Mouse (Mus musculus): Measurements from ENCODE around the gene 0610030E20Rik. TPM values are rescaled to one million over a fixed set of nuclear protein-coding genes. Genes with fewer than 3 reads are reported as not detected.

The 0610030E20Rik gene
- polyA plus RNA-seq, 1 experiment from 2014 or later, result 18.7 TPM

DNA sequence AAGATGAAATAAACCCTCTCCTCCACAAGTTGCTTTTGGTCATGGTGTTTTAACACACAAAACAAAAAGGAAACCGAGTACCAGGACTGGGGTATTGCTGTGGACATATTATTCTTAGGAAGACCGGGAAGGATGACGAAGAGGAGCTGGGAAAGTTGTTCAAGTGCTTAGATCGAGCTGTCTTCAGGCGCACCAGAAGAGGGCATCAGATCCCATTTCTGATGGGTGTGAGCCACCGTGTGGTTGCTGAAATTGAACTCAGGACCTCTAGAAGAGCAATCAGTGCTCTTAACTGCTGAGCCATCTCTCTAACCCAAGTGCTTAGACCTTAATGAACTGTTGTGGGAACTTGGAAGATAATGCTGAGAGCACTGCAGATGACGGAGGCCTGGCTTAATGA is 16.9 kb downstream of the 0610030E20Rik start:
- no peak overlapping the region for H3K4me3 ChIP-seq
- H3K27ac ChIP-seq, result no peak overlapping the region
- WGBS, result 46% methylated on average over 7 of the region's 7 CpGs
- H3K4me2 ChIP-seq, result no peak overlapping the region
- no peak for ATAC-seq (replicated peaks)
- peaks cover 18% of the 10 kb centered on the region for H3K4me1 ChIP-seq
- 0 out of 2 replicates have a peak, but pooled peaks cover 4% of the 10 kb centered on the region for H3K36me3 ChIP-seq (replicated peaks)
- no peaks in the 10 kb centered on the region for H3K27me3 ChIP-seq (replicated peaks)
- H3K9me3 ChIP-seq, result no peaks in the 10 kb centered on the region
- H3K9ac ChIP-seq, result no peak overlapping the region

DNA sequence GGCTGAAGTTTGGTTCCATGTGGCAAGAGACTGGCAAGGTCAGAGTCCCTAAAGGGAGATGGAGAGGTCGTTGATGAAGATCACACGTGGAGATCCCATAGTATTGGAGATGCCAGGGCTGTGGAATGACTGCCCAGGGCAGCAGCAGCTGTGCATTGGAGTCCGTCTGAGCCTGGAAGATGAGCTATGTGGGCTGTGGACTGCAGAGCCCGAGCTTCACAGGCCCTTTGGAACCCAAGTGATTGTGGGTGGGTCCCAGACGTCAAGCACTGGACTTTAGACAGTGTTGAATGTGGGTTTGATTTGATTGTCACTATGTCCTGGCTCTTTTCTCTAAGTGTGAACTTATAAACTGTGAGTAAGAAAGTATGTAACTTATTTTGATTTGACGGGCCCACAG is 17.9 kb downstream of the 0610030E20Rik start:
- Histone ChIP-seq H3K4me2 (no peak overlapping the region), H3K27ac (no peak overlapping the region), H3K9ac (no peak overlapping the region), H3K9me3 (no peaks in the 10 kb centered on the region), H3K36me3 (replicated peaks) (no peaks in the 10 kb centered on the region), H3K27me3 (replicated peaks) (no peaks in the 10 kb centered on the region), H3K4me1 (peaks cover 18% of the 10 kb centered on the region), H3K4me3 (no peak overlapping the region)
- no peak for ATAC-seq (replicated peaks)
- WGBS, result 72% methylated on average over 6 of the region's 6 CpGs

DNA sequence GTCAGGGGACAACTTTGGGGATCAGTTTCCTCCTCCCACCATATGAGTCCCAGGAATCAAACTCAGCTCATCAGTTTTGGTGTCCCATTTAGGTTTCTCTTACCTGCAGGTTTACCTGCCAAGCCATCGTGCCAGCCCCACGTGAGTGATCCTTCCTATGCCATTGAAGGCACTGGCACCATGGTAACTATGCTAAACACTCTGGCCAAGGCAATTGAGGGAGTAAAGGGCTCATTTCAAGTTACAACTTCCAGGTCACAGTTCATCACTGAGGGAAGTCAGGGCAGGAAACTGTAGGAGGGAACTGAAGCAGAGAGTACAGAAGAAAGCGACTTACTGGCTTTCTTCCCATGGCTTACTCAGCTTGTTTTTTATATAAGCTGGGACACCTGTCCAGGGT is 19.2 kb downstream of the 0610030E20Rik start:
- no peaks in the 10 kb centered on the region for H3K27me3 ChIP-seq (replicated peaks)
- no peak for ATAC-seq (replicated peaks)
- peaks cover 9% of the 10 kb centered on the region for H3K4me1 ChIP-seq
- H3K9ac ChIP-seq, result no peak overlapping the region
- no peaks in the 10 kb centered on the region for H3K36me3 ChIP-seq (replicated peaks)
- 67% methylated on average over 3 of the region's 3 CpGs for WGBS
- H3K9me3 ChIP-seq, result no peaks in the 10 kb centered on the region
- H3K4me2 ChIP-seq, result no peak overlapping the region
- no peak overlapping the region for H3K27ac ChIP-seq
- H3K4me3 ChIP-seq, result no peak overlapping the region

DNA sequence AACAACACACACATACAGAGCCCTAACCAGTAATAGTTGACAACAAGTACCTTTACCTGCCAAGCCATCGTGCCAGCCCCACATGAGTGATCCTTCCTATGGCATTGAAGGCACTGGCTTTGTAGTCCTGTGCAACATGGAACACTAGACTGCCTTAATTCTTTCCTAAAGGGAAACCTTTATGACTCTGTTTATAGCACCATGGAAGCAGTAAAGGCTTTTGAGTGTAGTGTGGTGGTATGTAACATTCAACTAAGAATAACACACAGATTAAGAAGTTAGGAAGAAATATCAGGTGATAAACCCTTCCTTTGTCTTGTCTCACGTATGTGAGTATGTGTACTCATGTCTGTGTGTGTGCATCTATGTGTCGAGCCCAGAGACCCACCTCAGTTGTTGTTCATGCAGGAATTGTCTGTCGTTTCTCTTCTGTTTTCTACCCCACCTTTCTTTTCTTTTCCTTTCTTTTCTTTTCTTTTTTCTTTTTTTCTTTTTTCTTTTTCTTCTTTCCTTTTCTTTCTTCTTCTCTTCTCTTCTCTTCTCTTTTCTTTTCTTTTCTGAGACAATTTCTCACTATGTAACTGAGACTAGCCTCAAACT is 19.8 kb downstream of the 0610030E20Rik start, which contains the start of gene Rnf181:
Gene Rnf181, minus strand, starts transcription at position 113 of the 600 bp plus-strand sequence.
- ATAC-seq (replicated peaks), result no peak
- H3K9ac ChIP-seq, result no peak within 1 kb of the TSS
- no peak within 1 kb of the TSS for H3K27ac ChIP-seq

DNA sequence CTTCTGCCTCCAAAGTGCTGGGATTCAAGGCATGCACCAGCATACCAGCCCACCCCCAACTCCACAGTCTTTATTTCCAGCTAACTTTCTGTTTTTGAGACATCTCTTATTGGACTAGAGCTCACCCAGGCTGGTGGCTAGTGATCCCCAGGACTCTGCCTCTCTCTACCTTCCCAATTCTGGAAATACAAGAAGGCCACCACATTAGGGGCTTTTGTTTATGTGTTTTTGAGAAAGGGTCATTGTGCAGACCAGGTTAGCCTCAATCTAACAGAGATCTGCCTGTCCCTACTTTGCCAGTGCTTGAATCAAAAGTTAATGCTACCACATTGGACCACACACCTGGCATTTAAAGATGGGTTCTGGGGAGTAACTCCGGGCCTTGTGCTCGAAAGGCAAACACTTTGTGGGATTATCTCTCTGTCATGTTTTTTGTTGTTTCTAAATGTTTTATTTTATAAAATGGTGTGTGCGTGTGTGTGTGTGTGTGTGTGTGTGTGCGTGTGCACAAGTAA is 20.4 kb downstream of the 0610030E20Rik start:
- no peaks in the 10 kb centered on the region for H3K27me3 ChIP-seq (replicated peaks)
- H3K4me3 ChIP-seq, result no peak overlapping the region
- no peak overlapping the region for H3K9ac ChIP-seq
- peaks cover 4% of the 10 kb centered on the region for H3K4me1 ChIP-seq
- WGBS, result 72% methylated on average over 4 of the region's 4 CpGs
- ATAC-seq (replicated peaks), result no peak
- H3K4me2 ChIP-seq, result no peak overlapping the region
- no peaks in the 10 kb centered on the region for H3K9me3 ChIP-seq
- H3K36me3 ChIP-seq (replicated peaks), result no peaks in the 10 kb centered on the region
- H3K27ac ChIP-seq, result no peak overlapping the region

More for the DNA sequence above, 19.8 kb downstream of the 0610030E20Rik start, which contains the start of gene Rnf181:
- Histone ChIP-seq H3K4me1 (peaks cover 4% of the 10 kb centered on the region), H3K4me2 (no peak within 1 kb of the TSS), H3K27me3 (replicated peaks) (no peaks in the 10 kb centered on the region), H3K4me3 (no peak within 1 kb of the TSS), H3K36me3 (replicated peaks) (no peaks in the 10 kb centered on the region), H3K9me3 (no peaks in the 10 kb centered on the region)
- WGBS, result 73% methylated on average over 4 of the region's 4 CpGs

DNA sequence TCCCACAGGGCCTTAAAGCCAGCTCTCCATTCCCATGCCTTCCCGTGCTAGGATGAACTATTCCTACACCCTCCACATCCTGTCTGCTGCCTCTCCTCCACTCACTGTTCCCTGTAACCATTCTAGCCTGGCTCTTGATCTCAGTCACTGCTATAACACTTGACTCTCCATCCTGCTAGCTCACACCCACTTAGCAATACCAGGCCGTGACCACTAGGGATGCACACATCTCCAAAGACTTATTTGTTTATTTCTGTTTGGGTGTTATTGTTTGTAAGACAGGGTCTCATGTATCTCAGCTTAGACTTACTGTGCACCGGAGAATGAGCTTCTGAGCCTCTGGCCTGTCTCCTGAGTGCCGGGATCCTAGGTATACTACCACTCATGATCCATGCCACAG is 22.4 kb downstream of the 0610030E20Rik start:
- Histone ChIP-seq H3K36me3 (replicated peaks) (no peaks in the 10 kb centered on the region), H3K4me1 (no peaks in the 10 kb centered on the region), H3K4me2 (no peak overlapping the region), H3K27ac (no peak overlapping the region), H3K27me3 (replicated peaks) (no peaks in the 10 kb centered on the region), H3K9me3 (no peaks in the 10 kb centered on the region), H3K4me3 (no peak overlapping the region), H3K9ac (no peak overlapping the region)
- no peak for ATAC-seq (replicated peaks)
- WGBS, result 82% methylated on average over 4 of the region's 4 CpGs

DNA sequence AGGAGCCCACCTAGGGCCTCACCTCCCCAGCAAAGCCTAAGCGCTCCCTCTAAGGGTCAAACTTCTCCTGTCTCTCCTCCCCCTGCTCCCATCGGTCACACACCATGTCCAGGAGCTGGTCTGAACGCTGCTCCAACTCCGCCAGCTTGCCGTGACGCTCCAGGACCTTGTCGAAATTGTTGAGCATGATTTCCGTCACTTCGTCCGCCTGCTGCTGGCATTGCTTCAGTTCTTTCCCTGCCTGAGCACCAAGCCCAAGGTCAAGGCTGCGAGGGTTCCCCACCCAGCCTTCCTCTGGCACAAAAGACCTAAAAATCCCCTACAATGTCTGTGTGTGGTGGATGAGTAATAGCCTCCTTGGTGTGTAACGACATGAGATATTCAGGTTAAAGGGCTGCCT is 23.0 kb downstream of the 0610030E20Rik start:
- Histone ChIP-seq H3K27ac (no peak overlapping the region), H3K9ac (no peak overlapping the region), H3K27me3 (replicated peaks) (no peaks in the 10 kb centered on the region), H3K36me3 (replicated peaks) (no peaks in the 10 kb centered on the region), H3K4me2 (no peak overlapping the region), H3K4me3 (no peak overlapping the region), H3K4me1 (no peaks in the 10 kb centered on the region), H3K9me3 (no peaks in the 10 kb centered on the region)
- no peak for ATAC-seq (replicated peaks)
- whole genome bisulfite sequencing, result 84% methylated on average over 12 of the region's 12 CpGs

DNA sequence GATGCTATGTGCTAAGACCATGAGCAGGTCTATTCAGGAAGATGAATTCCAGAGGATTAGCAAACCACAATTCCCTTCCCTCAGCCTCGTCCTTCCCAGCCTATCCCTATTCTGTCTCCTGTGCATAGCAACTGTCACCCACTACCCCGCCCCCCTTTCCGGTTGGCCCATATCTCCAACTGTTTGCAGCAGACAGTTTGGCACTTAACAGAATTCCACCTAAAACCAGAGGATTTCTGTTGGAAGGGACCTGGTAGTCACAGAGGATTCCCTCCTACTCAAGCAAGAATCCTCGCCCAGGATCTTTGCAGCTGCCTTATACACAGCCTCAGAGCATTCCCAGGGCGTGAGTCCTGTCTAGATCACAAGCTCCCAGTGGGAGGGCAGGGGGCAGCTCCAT is 24.0 kb downstream of the 0610030E20Rik start:
- Histone ChIP-seq H3K27me3 (replicated peaks) (no peaks in the 10 kb centered on the region), H3K9me3 (no peaks in the 10 kb centered on the region), H3K4me2 (no peak overlapping the region), H3K4me1 (no peaks in the 10 kb centered on the region), H3K27ac (no peak overlapping the region), H3K4me3 (no peak overlapping the region), H3K36me3 (replicated peaks) (no peaks in the 10 kb centered on the region), H3K9ac (no peak overlapping the region)
- ATAC-seq (replicated peaks), result no peak
- WGBS, result 39% methylated on average over 5 of the region's 5 CpGs

DNA sequence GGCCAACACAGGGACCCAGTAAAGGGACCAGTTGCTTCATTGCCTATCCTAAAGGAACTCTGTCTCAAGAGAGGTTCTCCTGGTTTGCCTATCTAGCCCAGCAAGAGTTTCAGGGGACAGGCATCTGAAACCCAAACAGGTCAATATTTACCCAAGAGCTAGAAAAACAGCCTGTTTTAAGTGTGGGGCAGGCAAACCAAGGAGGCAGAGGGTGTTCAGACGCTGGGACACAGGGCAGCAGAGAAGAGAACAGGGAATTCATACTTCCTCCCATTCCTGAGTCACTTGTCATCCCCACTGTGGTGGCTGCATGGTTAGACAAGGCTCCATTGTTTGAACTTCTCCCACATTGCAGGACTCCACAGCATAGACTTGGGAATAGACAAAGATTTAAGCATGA is 24.5 kb downstream of the 0610030E20Rik start:
- Histone ChIP-seq H3K4me3 (no peak overlapping the region), H3K27ac (no peak overlapping the region), H3K9me3 (no peaks in the 10 kb centered on the region), H3K36me3 (replicated peaks) (no peaks in the 10 kb centered on the region), H3K9ac (no peak overlapping the region), H3K4me2 (no peak overlapping the region), H3K4me1 (no peaks in the 10 kb centered on the region), H3K27me3 (replicated peaks) (no peaks in the 10 kb centered on the region)
- 38% methylated on average over 1 of the region's 1 CpGs for WGBS
- no peak for ATAC-seq (replicated peaks)

DNA sequence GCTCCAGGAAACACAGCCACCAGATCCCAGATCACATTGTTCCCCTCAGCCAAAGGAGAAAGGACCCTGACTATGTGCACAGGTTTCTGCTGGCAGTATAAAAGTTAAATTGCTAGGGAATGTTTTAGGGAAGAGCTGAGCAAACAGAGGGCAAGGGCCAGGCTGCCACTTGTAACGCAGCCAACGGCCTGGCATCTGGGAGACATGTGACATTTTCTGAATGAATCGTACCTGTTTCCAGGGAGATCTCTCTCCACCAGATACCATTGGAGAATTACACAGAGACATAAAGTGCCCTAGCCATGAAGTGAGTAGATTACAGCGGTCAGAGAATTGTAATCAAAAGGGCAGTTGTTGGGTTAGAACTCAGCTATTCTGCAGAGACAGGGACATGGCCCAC is 26.1 kb downstream of the 0610030E20Rik start:
- WGBS, result 82% methylated on average over 4 of the region's 4 CpGs
- H3K9ac ChIP-seq, result no peak overlapping the region
- ATAC-seq (replicated peaks), result no peak
- H3K4me2 ChIP-seq, result no peak overlapping the region
- no peaks in the 10 kb centered on the region for H3K9me3 ChIP-seq
- no peaks in the 10 kb centered on the region for H3K4me1 ChIP-seq
- no peaks in the 10 kb centered on the region for H3K27me3 ChIP-seq (replicated peaks)
- H3K36me3 ChIP-seq (replicated peaks), result no peaks in the 10 kb centered on the region
- no peak overlapping the region for H3K4me3 ChIP-seq
- no peak overlapping the region for H3K27ac ChIP-seq

DNA sequence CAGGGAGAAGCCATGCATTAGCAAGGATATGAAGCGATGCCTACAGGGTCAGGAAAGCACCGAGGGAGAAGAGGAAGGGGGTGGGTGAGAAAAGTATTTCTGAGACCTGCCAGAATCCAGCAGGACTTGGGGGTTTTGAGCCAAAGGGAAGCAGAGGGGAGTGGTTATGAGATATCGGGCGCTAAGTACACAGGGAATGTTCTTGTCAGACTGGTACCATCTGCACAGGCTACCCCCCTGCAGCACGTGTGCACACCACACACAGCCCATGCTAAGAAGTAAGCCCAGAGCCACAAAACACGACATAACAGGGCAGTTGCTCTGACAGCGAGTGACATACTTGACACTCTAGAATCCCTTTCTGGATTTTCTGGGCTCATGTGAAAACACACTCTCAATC is 27.1 kb downstream of the 0610030E20Rik start:
- no peaks in the 10 kb centered on the region for H3K4me1 ChIP-seq
- ATAC-seq (replicated peaks), result no peak
- H3K9me3 ChIP-seq, result no peaks in the 10 kb centered on the region
- H3K36me3 ChIP-seq (replicated peaks), result no peaks in the 10 kb centered on the region
- H3K4me2 ChIP-seq, result no peak overlapping the region
- no peak overlapping the region for H3K27ac ChIP-seq
- peaks cover 9% of the 10 kb centered on the region for H3K27me3 ChIP-seq (replicated peaks)
- 68% methylated on average over 7 of the region's 7 CpGs for WGBS
- H3K4me3 ChIP-seq, result no peak overlapping the region
- H3K9ac ChIP-seq, result no peak overlapping the region

DNA sequence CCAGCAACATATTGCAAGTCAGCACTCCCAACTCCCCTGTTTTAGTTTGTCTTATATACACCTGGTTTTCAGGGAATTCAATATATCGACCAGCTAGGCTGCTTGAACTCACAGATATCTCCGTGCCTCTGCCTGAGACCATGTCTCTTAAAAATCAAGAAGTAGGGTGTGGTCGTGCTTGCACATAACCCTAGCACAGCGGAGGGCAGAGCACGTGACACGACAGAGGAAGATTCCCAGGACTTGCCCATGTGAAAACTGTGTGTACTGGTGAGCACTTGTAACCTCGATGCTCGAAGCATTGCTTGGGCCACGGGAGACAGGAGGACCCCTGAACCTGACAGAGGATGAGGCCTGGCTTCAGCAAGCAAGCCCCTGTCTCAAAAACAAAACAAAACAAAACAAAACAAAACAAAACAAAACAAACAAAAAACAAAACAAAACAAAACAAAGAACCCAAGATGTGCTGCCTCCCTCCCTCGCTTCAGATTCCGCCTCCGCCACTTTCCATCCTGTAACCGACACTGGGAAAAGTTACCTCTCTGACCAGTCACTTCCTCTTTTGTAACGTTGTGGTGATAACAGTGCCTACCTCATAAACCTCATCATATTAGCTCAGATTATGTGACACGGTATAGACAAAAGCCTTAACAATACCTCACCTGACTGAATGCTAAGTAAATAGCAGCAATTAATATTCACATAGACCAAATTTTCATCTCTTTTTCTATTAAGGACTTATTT is 27.9 kb downstream of the 0610030E20Rik start:
- Histone ChIP-seq H3K4me2 (no peak overlapping the region), H3K9ac (no peak overlapping the region), H3K4me3 (no peak overlapping the region), H3K27ac (no peak overlapping the region), H3K4me1 (peaks cover under 1% of the 10 kb centered on the region), H3K9me3 (no peaks in the 10 kb centered on the region), H3K27me3 (replicated peaks) (peaks cover 17% of the 10 kb centered on the region), H3K36me3 (replicated peaks) (no peaks in the 10 kb centered on the region)
- ATAC-seq (replicated peaks), result no peak
- WGBS, result 90% methylated on average over 15 of the region's 15 CpGs

All from midbrain, embryonic 15.5 days (tissue).